Mouse (Mus musculus): ENCODE results near the gene Plxna2. TPM values are rescaled to one million over a fixed set of nuclear protein-coding genes. Genes with fewer than 3 reads are reported as not detected.
A peak's percentile ranks its signal among the peaks of the same experiment; 100 is the strongest.

Gene Plxna2
- polyA plus RNA-seq, 2 experiments: 11.0 to 11.9 TPM

- H3K27me3 ChIP-seq (ENCODE audit: control insufficient read depth, insufficient read depth, low read length): no peaks in the 10 kb centered on the region
- no peak for TF ChIP-seq POLR2A (IDR thresholded peaks at IDR 0.05; ENCODE audit: borderline replicate concordance, extremely low read depth, insufficient read depth, insufficient read length)
- peak; percentile 85 for DNase-seq (ENCODE audit: low spot score)
- no peaks in the 10 kb centered on the region for H3K36me3 ChIP-seq (ENCODE audit: control insufficient read depth, insufficient read depth, low read length)
- H3K4me2 ChIP-seq (replicated peaks; ENCODE audit: low read depth, low read length, severe bottlenecking): no peak overlapping the region
- H3K9me3 ChIP-seq (ENCODE audit: control insufficient read depth, low read length): no peaks in the 10 kb centered on the region
- peaks cover 29% of the 10 kb centered on the region for H3K4me1 ChIP-seq (ENCODE audit: control insufficient read depth, insufficient read depth, low read length)
- 52% methylated on average over 2 of the region's 2 CpGs for WGBS
- no peak overlapping the region for H3K9ac ChIP-seq (ENCODE audit: low read depth, low read length, severe bottlenecking)
- ATAC-seq (ENCODE audit: low FRiP score, low read depth): no peak
- no peak overlapping the region for H3K27ac ChIP-seq (replicated peaks; ENCODE audit: low read depth, low read length)
- H3K4me3 ChIP-seq (replicated peaks; ENCODE audit: low read length): no peak overlapping the region
Measured at GRCm38 (mm10) chr1:194745177-194745934, 127.3 kb downstream of the Plxna2 start.

DNA sequence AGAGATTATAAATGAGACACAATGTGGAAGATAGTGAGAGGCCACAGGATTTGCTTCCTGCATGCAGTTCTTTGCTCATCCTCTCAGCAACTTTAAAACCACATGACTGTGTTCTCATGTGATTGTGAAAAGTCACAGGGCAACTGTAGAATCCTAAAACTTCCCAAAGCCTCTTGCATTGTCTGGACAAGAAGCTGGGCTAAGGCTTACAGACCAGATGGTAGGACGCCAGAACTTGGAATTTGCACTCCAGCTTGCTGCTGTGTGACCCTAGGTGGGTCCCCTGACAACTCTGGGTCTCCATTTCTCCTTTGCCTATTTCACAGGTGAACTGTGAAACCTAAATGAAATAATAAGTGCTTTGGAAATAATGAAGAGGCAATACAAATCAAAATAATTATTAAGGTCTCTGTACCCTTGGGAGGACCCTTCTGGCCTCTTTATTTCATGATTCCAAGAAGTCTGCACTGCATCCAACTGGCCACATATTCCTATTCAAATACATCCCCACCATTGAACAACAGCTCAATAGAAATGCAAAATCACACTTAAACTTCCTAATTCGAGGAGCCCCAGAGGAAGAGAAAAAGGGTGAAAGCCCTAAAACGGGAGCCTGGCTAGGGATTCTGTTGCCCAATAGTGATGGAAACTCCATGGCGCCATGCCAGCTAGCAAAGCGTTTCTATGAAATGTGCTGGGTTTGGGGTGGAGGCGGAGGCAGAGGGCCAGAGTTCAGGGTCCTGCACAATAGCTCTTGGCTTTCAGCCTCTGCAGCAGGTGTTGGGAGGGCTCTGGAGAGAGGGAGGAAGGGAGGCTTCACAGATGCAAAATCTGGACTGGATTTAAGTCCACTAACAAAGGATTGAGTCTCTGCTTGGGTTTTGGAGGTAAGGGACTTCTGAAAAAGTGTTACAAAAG, 128.6 kb downstream of the Plxna2 start:
- Histone ChIP-seq H3K4me3 (replicated peaks; ENCODE audit: low read length) (no peak overlapping the region), H3K9me3 (ENCODE audit: control insufficient read depth, low read length) (no peaks in the 10 kb centered on the region), H3K27ac (replicated peaks; ENCODE audit: low read depth, low read length) (0 out of 2 replicates have a peak overlapping the region, but pooled peaks have one; percentile 26), H3K36me3 (ENCODE audit: control insufficient read depth, insufficient read depth, low read length) (no peaks in the 10 kb centered on the region), H3K27me3 (ENCODE audit: control insufficient read depth, insufficient read depth, low read length) (no peaks in the 10 kb centered on the region), H3K9ac (ENCODE audit: low read depth, low read length, severe bottlenecking) (no peak overlapping the region), H3K4me1 (ENCODE audit: control insufficient read depth, insufficient read depth, low read length) (peaks cover 29% of the 10 kb centered on the region), H3K4me2 (replicated peaks; ENCODE audit: low read depth, low read length, severe bottlenecking) (no peak overlapping the region)
- peak; percentile 83 for ATAC-seq (ENCODE audit: low FRiP score, low read depth)
- WGBS: 24% methylated on average over 6 of the region's 6 CpGs
- DNase-seq (ENCODE audit: low spot score): peak; percentile 81
- TF ChIP-seq POLR2A (IDR thresholded peaks at IDR 0.05; ENCODE audit: borderline replicate concordance, extremely low read depth, insufficient read depth, insufficient read length): no peak

DNA sequence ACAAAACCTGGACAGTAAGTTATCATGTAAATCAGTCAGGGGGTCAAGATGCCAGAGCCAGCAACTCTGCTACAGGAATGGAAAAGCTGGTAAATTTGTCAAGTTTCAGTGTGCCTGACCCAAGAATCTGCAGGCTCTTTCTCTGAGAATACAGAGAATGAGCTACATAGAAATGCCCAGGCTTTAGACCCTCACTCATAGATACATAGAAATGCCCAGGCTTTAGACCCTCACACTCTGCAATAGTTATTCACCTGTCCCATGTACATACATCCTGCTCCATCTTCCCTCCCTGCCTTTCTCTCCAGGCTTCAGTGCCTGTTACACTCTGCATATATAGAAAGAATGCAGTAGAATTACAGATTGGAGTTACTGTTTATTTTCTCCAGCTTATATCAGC, 129.2 kb downstream of the Plxna2 start:
- H3K27ac ChIP-seq (replicated peaks; ENCODE audit: low read depth, low read length): no peak overlapping the region
- no peaks in the 10 kb centered on the region for H3K27me3 ChIP-seq (ENCODE audit: control insufficient read depth, insufficient read depth, low read length)
- no peak overlapping the region for H3K4me3 ChIP-seq (replicated peaks; ENCODE audit: low read length)
- H3K36me3 ChIP-seq (ENCODE audit: control insufficient read depth, insufficient read depth, low read length): no peaks in the 10 kb centered on the region
- DNase-seq (ENCODE audit: low spot score) (no peak), ATAC-seq (ENCODE audit: low FRiP score, low read depth) (no peak)
- no peaks in the 10 kb centered on the region for H3K9me3 ChIP-seq (ENCODE audit: control insufficient read depth, low read length)
- no peak overlapping the region for H3K9ac ChIP-seq (ENCODE audit: low read depth, low read length, severe bottlenecking)
- H3K4me1 ChIP-seq (ENCODE audit: control insufficient read depth, insufficient read depth, low read length): peaks cover 29% of the 10 kb centered on the region
- TF ChIP-seq POLR2A (IDR thresholded peaks at IDR 0.05; ENCODE audit: borderline replicate concordance, extremely low read depth, insufficient read depth, insufficient read length): no peak
- H3K4me2 ChIP-seq (replicated peaks; ENCODE audit: low read depth, low read length, severe bottlenecking): no peak overlapping the region

DNA sequence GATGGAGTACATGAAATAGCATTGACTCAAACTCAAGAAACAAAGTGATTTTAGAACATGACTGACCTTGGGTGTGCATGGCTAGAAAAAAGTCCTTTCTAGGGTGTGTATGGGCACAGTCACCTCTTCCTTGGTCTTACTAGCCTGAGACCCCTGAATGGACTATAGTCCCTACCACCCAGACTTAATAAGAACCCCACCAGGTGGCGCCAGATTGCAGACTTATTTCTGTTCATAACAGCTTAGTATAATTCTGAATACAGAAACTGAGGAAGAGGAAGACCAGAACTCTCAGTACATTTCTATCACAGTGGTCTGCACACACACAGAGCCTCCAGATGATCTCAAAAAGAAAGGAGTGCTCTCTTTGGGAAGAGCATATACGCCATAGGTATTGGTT, 135.2 kb downstream of the Plxna2 start:
- peak; percentile 74 for DNase-seq (ENCODE audit: low spot score)
- WGBS: 47% methylated on average over 2 of the region's 2 CpGs
- no peak for TF ChIP-seq POLR2A (IDR thresholded peaks at IDR 0.05; ENCODE audit: borderline replicate concordance, extremely low read depth, insufficient read depth, insufficient read length)
- Histone ChIP-seq H3K4me3 (replicated peaks; ENCODE audit: low read length) (no peak overlapping the region), H3K27ac (replicated peaks; ENCODE audit: low read depth, low read length) (no peak overlapping the region), H3K4me1 (ENCODE audit: control insufficient read depth, insufficient read depth, low read length) (no peaks in the 10 kb centered on the region), H3K27me3 (ENCODE audit: control insufficient read depth, insufficient read depth, low read length) (no peaks in the 10 kb centered on the region), H3K9me3 (ENCODE audit: control insufficient read depth, low read length) (no peaks in the 10 kb centered on the region), H3K4me2 (replicated peaks; ENCODE audit: low read depth, low read length, severe bottlenecking) (no peak overlapping the region), H3K9ac (ENCODE audit: low read depth, low read length, severe bottlenecking) (no peak overlapping the region), H3K36me3 (ENCODE audit: control insufficient read depth, insufficient read depth, low read length) (0 out of 2 replicates have a peak, but pooled peaks cover 4% of the 10 kb centered on the region)
- no peak for ATAC-seq (ENCODE audit: low FRiP score, low read depth)

DNA sequence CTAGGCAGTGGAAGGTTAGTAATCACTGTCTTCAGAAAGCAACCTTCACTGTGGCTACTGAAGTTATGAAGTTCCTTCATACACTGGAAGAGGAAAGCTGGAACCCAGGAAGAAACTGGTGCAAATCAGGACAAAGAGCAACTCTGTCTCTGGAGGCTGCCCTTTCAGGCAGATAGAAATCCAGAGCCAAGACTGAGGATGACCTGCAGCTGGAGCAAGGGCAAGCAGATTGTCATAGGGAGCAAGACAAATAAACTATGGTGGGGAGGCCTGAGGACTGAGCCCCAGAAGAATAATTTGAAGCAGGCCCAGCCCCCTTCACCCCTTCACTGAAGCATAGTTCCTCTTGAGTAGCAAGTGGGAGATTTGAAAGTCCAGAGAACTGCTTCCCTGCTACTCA, 138.0 kb downstream of the Plxna2 start:
- no peak for TF ChIP-seq POLR2A (IDR thresholded peaks at IDR 0.05; ENCODE audit: borderline replicate concordance, extremely low read depth, insufficient read depth, insufficient read length)
- Histone ChIP-seq H3K4me1 (ENCODE audit: control insufficient read depth, insufficient read depth, low read length) (no peaks in the 10 kb centered on the region), H3K9ac (ENCODE audit: low read depth, low read length, severe bottlenecking) (no peak overlapping the region), H3K4me2 (replicated peaks; ENCODE audit: low read depth, low read length, severe bottlenecking) (no peak overlapping the region), H3K36me3 (ENCODE audit: control insufficient read depth, insufficient read depth, low read length) (0 out of 2 replicates have a peak, but pooled peaks cover 4% of the 10 kb centered on the region), H3K27ac (replicated peaks; ENCODE audit: low read depth, low read length) (no peak overlapping the region), H3K9me3 (ENCODE audit: control insufficient read depth, low read length) (no peaks in the 10 kb centered on the region), H3K27me3 (ENCODE audit: control insufficient read depth, insufficient read depth, low read length) (no peaks in the 10 kb centered on the region), H3K4me3 (replicated peaks; ENCODE audit: low read length) (no peak overlapping the region)
- no peak for ATAC-seq (ENCODE audit: low FRiP score, low read depth)
- no peak for DNase-seq (ENCODE audit: low spot score)
